Mouse (Mus musculus): ENCODE measurements around the gene Nhsl2.

Nhsl2 gene

GRCm38 (mm10) chrX:102041562-102041961 lies 192.4 kb downstream of the Nhsl2 start:
- in situ Hi-C loops (cut with MboI, MseI) = no loop called here

GRCm38 (mm10) chrX:102042386-102042785 lies 193.2 kb downstream of the Nhsl2 start:
- in situ Hi-C loops (cut with MboI, MseI) = no loop called here

- in situ Hi-C loops (cut with MboI, MseI) = no loop called here
Measured at GRCm38 (mm10) chrX:102050552-102050951, 201.4 kb downstream of the Nhsl2 start.

DNA sequence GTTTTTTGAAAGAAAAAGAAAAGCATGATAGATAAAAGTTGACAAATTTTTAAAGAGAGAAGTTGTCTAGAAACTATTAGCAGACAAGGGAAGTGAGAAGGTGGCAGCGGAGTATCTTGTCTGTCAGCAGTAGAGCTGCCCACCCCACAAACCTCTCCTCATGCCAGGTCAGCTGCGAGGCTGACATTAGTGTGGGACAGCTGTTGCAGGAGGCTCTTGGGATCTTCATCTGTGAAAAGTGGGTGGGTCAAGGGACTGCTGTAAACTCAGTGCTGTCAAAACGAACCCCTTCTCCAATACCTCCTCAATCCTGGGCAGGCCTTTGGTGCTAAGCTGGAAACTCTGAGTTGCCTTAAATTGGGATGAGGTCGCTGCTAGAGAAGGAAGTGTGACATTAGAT lies 202.0 kb downstream of the Nhsl2 start:
- in situ Hi-C loops (cut with MboI, MseI) = no loop called here

DNA sequence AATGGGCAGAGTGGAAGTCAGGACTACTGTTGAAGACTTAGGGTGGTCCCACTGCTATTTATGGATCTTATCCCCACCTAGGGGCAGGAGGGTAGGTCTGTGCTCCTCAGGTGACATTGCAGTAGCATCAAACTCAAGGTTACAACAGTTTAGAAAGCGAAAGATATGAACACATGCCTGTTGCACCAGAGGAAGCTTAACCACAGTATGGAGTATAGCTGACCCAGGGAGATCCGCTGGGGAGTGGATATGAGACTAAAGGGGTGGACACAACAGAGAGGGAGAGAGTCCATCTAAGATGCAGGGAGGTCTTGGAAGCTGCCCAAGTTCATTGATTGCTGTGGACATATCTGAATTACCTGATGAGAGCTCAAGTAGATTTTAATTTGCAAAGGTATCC lies 204.2 kb downstream of the Nhsl2 start:
- in situ Hi-C loops (cut with MboI, MseI) = no loop called here

DNA sequence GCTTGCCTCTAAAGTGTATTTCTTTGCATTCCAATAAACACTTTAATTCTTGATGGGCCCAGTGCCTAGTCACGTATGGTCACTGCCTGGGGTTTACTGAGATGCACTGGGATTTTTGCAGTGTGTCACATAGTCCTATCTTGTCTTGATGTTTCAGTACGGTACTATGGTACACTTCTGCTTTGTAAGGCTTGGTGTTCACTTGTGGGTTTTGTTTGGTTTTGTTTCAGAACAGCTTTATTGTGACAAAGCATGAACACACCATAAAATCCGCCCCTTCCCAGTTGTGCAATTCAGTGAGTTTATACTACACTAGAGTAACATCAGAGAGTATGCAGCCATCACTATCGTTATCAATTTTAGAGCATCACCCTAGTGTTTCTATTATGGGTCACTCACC lies 204.8 kb downstream of the Nhsl2 start:
- in situ Hi-C loops (cut with MboI, MseI) = no loop called here

DNA sequence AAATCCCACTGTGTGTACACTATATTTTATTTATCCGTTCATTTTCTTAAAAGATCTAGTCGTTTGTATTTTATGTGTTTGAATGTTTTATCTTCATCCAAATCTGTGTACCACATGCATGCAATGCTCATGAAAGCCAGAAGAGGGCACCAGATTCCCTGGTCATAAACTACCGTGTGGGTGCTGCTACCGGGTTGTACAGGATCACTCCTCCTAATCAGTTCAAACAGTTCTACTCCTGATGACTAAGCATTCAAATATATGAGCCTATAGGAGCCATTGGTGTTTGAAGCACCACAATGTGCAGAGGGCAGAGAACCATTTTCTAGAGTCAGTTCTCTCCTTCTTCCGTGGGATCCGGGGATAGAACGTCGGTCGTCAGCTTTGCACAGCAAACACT lies 210.3 kb downstream of the Nhsl2 start:
- in situ Hi-C loops (cut with MboI, MseI) = no loop called here

DNA sequence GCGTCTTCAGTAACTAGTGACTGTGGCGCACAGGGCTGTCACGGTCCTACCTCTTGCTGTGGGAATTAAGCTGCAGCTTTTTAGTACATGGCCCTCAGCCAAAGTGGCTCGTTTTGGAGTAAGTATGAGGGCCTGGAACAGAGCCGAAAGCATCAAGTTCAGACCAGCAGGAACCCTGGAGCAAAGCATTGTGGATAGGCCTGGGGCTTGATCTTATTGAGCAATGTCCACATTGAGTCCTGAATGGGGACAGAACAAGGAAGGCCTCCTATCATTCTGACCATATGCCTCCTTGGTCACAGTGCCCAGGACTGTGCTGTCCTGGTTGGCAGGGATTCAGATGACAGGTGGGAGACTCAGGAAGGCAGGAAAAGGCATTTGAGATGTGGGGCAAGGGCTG lies 211.1 kb downstream of the Nhsl2 start:
- in situ Hi-C loops (cut with MboI, MseI) = no loop called here

DNA sequence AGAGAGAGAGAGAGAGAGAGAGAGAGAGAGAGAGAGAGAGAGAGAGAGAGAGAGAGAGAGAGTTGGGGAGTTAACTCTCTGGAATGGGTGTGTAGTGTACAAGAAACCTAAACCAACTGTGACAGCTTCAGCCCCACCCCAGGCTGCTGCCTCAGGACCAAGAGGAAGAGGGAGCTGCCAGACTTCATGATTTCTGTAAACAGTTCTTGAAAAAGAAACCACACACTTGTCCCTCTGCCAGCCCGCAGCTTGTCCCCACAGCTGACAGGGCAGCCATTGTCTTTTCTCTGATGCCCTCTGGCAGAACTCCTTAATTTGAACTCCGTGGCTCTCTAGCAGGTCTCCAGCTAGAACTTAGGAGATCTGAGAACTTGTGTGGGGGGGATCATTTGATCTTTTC lies 211.7 kb downstream of the Nhsl2 start:
- in situ Hi-C loops (cut with MboI, MseI) = no loop called here

DNA sequence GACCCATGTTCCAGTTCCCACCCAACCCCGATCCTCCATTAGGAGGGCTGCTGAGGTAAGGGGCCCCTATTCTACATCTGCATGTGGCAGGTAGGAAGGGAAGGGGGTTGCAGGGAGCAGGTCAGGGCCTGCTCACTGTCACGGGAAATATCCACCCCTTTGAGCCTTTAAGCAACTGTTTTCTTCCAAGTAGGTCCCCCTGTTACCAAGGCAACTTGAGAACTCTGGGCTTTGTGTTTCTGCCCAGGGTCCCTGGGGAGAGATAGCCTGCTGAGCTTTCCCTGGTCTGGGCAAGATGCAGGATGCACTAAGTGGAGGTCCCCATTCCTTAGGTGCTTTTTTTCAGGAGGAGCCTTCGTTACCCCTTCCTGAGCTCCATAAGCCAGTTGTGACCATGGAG lies 214.9 kb downstream of the Nhsl2 start:
- in situ Hi-C loops (cut with MboI, MseI) = no loop called here

GRCm38 (mm10) chrX:102065213-102065775 lies 216.1 kb downstream of the Nhsl2 start:
- in situ Hi-C loops (cut with MboI, MseI) = no loop called here

GRCm38 (mm10) chrX:102066134-102066533 lies 216.9 kb downstream of the Nhsl2 start:
- in situ Hi-C loops (cut with MboI, MseI) = no loop called here

- in situ Hi-C loops (cut with MboI, MseI) = no loop called here
Measured at GRCm38 (mm10) chrX:102067118-102067517, 217.9 kb downstream of the Nhsl2 start.

- in situ Hi-C loops (cut with MboI, MseI) = no loop called here
Measured at GRCm38 (mm10) chrX:102068811-102069540, 219.8 kb downstream of the Nhsl2 start.

DNA sequence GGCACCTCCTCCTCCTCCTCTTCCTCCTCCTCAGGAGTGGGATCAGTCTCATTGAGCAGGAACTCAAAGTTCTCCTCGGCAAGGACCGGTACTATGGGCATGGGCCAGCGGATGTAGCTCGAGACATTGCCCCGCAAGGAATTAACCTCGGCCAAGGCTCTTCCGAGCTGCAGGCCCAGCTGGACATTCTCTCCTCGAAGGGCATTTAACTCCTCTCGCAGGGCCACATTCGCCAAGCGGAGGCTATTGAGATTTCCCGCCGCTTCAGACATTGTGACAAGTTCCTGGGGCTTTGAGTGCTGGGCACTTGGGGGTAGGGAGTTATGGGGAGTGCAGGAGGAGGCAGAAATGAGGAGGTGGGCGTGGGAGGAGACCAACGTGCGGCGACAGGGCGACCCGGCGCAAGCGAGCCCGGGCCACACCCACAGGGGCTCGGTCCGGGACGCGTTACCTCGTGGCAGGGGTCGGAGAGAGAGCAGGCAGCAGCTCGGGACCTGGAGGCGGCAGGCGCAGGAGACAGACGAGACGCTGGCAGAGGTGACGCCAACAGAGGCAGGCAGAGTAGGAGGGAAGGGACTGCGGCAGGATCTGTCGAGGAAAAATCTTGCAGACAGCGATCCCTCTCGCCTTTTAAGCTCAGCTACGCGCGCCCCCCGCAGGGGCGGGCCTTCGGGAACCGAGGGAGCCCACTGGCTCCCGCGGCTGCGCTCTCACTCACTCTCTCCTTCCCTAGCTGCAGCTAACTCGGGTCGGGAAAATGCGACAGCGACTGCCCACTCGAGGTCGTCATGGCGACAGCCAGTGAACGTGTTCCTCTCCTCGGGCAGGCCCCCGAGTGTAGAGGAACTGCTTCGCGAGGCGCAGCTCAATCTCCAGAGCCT lies 221.6 kb downstream of the Nhsl2 start, which contains the start of gene Rtl5:
Gene Rtl5 (minus strand): TSS at position 714 of the 881 bp plus-strand sequence.
- in situ Hi-C loops (cut with MboI, MseI) = no loop called here

DNA sequence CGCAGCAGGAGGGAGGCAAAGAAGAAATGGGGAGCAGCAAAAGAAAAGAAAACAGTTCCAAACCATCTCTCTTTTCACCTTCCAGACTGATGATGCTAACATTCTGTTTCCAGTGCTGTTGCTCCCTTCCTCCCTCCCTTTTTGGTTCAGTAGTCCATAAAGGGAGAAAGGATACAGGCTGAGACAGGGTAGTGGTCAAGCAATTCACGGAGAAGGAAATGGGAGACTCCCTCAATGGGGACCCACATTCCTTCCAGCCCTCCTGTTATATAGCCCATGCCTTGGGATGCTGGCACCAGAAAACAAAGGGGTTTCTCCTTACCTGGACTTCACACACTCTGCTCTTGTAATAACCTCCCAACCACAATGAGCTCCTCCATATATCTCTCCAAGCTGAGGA lies 222.3 kb downstream of the Nhsl2 start:
- in situ Hi-C loops (cut with MboI, MseI) = no loop called here

DNA sequence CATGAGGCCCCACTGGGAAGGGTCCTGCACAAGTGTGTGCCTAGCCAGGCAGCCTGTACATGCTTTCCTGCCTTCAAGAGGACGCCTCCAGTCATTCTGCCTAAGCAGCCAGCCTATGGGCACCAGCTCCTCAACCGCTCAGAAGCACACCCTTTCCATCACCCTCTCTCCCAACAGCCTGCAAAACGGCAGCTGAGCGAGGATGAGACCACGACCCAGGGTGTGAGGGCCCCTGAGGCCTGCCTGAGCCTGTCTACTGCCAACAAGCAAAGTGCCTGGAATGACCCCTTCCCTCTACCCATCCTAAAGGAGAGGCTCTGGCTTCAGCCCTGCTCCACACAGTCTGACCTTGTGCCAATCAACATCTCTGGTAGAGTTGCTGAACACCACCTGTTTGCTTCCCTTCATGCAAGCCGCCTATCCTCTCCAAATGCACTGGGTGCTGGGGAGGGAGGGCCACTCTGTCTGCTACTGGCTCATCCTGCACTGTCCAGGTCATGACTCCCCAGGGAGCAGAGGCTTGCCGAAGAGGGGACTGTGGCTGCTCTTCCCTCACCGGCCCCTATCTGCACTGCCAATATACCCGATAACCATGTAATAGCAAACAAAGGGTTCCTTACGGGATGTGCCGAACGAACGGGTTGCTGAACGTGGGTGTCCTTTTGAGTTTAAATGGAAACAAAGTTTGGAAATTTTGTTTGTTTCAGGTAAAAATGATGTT lies 224.6 kb downstream of the Nhsl2 start:
- in situ Hi-C loops (cut with MboI, MseI) = no loop called here

GRCm38 (mm10) chrX:102074435-102074834 lies 225.2 kb downstream of the Nhsl2 start:
- in situ Hi-C loops (cut with MboI, MseI) = no loop called here

DNA sequence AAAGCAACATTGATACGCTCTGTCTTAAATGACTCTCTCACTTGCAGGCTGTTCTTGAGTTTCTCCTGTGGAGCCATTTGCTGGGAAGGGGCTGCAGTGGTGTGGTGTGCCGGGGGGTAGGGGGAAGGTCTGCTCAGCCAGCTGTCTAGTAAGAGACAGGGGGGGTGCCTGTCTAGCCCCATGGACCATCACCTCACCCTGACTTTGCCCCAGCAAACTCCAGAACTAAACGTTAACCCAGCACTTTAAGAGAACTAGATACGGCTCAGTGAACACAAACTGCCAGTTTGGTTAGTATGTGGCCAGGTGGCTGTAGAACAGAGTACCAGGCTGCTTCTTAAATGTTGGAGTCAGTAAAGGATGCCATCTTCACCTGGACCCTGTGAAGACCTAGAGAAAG lies 226.0 kb downstream of the Nhsl2 start:
- in situ Hi-C loops (cut with MboI, MseI) = no loop called here

DNA sequence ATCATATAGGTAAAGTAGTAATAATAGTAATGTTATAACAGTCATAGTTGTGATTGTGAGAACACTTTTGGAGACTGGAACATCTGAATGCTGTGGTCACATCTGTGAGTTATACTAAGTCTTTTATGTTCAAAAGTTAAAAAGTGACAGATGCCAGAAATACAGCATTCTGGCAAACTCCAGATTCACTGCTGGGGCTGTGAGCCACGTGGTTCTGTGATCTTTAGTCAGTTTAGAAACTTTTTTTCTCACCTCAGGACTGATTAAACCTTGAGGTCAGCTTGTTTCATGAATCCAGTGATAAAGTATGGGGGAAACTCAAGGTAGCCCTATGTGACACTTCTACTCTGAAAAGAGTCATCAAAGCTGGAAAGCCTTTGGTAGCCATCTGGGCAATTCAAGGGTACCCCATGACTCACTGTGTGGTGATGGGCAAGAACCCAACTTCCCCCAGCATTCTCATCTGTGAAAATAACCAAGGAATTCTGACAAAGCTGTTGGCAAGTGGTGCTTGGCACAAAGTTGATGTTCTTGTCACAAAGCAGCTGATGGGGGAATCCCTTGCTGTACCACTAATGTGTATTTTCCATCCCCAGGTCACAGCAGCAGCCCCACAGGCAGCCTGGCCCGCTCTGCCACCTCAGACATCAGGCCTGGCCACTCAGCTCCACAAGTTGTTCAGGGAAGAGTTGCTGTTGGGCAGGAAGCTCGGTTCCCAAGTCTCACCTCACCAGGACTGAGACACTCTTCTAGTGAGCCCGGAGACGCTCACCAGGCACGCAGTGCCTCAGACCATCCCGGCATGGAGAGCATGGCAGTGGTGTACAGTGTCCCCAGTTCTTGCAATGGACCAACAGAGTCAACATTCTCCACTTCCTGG lies 227.9 kb downstream of the Nhsl2 start:
- in situ Hi-C loops (cut with MboI, MseI) = no loop called here

DNA sequence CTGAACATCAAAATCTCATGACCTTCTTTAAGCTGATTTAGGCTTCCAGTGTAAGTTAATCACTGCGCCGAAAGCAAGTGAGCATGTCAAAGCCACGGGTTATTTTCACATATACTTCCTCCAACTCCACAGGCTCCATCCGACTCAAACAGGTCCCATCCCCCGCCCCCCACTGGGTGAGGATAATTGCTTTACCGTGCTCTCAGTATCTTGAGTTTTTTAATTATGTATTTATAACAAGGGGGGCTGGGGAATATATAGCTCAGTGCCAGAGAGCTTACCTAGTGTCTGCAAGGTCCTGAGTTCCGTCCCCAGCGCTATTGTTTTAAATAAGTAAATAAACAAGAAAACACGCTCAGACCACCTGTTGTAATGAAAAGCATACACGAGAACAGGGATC lies 231.9 kb downstream of the Nhsl2 start:
- in situ Hi-C loops (cut with MboI, MseI) = no loop called here
